Mouse (Mus musculus) heart, postnatal 0 days (tissue): ENCODE data around the gene Dnase1l3.

ENCODE experiments used
- CTCF ChIP-seq: IDR thresholded peaks from 2 replicates; pipeline ENCODE4 v1.5.1; 2016; ENCODE audit warnings: antibody characterized with exemption, control low read depth, low read depth
- EP300 ChIP-seq: IDR thresholded peaks from 2 replicates; pipeline ENCODE4 v1.6.1; 2016; ENCODE audit warnings: antibody characterized with exemption, low read depth

DNA sequence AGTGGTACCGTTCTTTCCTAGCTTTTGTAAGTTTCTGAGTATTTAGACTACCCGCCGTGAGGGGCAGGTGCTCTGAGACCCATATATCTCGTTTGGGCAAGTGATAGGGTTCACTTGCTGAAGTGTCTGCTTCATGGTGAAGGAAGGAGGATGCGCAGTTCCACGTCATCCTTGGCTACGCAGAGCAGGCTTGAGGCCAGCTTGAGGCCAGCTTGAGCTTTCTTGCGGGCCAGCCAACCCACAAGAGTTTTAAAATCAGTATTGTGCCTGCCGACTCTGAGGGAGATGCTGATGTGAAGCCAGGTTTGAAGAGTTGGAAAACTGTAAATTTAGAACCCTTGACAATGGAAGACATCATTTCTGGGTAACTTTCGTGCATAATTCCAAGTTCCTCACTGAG is 13.6 kb upstream of the Dnase1l3 start:
- TF ChIP-seq EP300 (no peak), CTCF (no peak)
